Mouse (Mus musculus) frontal cortex, adult (tissue): ENCODE measurements around the gene Heca.
A peak's percentile ranks its signal among the peaks of the same experiment; 100 is the strongest.
"Not testable (repeated sequence)": the region's sequence is repeated elsewhere in the genome, so short reads cannot be mapped to it uniquely, and the experiment has no call there.

Experiments
- ATAC-seq: cut with Nextera tagmentation; 2 replicates; pipeline ENCODE4 v1.9.2; 2017; ENCODE audit warnings: mild to moderate bottlenecking, moderate library complexity, mixed read lengths; ENCODE audit not compliant: low TSS enrichment

Heca gene

GRCm38 (mm10) chr10:17947960-17948730 lies at the start of gene Heca:
Gene Heca, minus strand, starts transcription at chr10:17948067.
- ATAC-seq, result peak; percentile 78

DNA sequence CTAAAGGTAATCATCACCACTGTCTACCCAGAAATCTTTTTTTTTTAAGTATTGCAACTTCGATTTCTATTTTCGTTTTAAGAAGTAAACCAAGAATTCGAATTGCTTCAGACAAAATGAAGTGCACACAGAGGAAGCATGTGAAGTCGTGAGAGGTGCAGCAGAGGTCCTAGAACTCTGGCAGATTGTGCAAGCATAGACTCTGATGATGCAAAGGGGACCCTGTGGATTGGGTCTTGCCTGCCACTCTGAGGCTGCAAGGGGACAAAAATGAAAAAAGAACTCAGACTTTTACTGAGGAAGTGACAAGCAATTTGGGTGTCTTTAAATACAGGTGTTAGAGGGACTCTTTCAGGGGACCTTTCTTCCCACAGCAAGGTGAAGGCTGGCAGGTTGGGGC lies 42.7 kb upstream of the Heca start:
- no peak for ATAC-seq

DNA sequence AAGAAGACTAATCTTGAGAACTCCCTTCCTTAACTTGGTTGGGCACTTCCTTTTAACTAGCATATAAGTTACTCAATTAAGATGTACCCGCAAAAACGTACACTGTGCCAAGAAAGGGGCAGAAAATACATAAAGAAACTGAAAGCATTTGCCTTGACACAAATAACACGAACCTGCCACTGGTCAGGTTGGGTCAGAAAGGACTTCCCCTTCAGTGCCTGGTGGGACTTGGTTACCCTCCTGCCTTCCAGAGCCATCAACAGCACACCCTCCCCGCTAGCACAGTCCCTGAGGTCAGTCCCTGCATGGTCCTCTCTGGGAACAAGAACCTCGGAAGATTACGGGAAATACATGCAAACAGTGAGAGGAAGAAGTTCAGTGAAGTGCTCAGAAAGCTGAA lies 41.3 kb upstream of the Heca start:
- ATAC-seq, result no peak

GRCm38 (mm10) chr10:17987823-17988423 lies 40.1 kb upstream of the Heca start:
- no peak for ATAC-seq

- no peak for ATAC-seq
Observed at GRCm38 (mm10) chr10:17983313-17983712, 35.4 kb upstream of the Heca start.

- ATAC-seq, result no peak
Observed at GRCm38 (mm10) chr10:17966090-17966489, 18.2 kb upstream of the Heca start.

DNA sequence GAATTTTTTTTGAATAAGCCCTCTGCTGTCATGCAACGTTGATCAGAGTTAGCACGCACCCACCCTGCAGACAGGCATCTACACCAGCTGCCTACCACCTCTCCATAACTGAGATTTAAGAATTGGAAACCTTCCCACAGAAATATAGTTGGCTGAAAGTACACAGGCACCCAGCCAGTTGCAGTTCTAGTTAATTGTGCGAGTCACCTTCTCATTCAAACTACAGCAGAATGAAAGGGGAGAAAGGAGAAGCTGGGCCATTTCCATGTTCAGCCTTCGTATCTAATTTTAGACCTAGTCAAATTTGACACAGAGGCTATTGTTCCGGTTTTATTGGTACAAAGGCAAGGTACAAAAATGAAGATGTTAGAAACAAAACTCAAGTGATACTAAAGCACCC lies 2.9 kb upstream of the Heca start:
- peak; percentile 36 for ATAC-seq

GRCm38 (mm10) chr10:17947175-17947906 lies 526 bp downstream of the Heca start:
- peak; percentile 56 for ATAC-seq

GRCm38 (mm10) chr10:17946799-17947174 lies 1.1 kb downstream of the Heca start:
- ATAC-seq, result not testable (repeated sequence)

- ATAC-seq, result no peak
Observed at GRCm38 (mm10) chr10:17946046-17946445, 1.8 kb downstream of the Heca start.

DNA sequence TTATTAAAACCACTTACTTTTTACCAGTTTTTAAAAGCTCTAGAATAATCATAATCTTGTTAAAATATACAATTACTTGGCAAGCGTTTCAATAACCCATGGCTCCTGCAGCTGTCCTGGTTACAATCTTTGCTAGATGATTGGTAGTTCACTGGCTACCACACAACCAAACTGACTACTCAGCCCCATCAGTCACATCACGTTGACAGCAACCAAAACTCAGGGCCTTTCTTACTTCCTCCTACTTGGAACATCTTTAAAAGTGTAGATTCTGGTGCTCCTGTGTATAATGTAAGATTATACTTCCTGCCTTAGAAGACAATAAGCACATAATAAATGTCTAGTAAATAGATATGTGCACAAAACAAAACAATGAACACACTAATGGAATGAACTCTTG lies 14.2 kb downstream of the Heca start:
- ATAC-seq, result no peak

DNA sequence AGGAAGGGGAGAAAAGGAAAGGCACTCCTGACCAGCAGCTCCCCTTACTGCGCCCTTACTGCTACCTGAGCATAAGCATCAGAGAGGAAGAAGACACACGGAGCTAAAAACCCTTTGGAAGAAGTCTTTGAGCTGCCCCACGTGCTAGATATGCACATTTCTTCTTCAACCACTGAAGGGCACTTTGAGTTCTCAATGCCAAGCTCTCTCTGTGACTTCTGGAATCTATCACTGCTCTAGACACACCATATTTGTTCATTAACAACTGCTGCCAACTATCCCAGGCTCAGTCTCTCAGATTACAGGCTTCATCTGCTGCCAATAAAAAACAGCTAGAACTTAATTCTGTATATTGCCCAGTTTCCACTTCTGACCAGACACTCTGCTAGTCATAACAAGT lies 15.7 kb downstream of the Heca start:
- ATAC-seq, result no peak

DNA sequence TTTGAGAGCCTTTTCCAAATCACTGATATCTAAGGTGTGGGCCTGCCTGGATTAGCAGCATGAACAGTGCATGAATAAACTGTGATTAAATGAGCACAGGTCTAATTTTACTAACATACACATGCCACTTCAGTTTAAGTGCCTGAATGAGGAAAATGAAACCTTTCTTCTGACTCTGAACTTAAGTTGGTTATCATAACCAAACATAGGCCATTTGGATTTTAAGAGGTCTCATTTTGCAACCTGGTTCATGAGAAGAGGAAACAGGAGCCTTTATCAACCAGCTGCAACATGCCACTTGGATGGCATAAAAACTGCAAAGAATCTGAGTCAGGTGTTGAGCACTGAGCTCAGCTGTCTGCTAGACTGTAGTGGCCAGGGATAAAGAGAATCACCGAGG lies 16.7 kb downstream of the Heca start:
- ATAC-seq, result no peak

GRCm38 (mm10) chr10:17930445-17931083 lies 17.3 kb downstream of the Heca start:
- ATAC-seq, result peak; percentile 48

DNA sequence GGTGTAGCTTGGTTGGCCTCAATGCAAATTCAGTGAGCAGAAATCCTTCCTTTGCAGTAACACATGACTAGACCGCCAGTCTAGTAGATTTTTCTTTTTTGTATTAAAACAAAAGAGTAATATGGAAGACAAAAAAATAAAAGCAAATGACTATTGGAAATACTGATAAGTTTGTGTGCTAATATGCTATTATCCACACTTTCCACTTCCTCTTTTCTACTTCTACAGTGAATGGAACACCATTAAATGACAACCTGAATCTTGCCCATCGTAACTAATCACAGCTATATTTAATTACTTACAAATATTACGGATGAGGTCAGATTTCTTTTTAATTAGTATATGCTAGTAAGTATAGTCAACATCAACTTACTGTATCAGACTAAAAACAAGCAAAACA lies 22.7 kb downstream of the Heca start:
- no peak for ATAC-seq

DNA sequence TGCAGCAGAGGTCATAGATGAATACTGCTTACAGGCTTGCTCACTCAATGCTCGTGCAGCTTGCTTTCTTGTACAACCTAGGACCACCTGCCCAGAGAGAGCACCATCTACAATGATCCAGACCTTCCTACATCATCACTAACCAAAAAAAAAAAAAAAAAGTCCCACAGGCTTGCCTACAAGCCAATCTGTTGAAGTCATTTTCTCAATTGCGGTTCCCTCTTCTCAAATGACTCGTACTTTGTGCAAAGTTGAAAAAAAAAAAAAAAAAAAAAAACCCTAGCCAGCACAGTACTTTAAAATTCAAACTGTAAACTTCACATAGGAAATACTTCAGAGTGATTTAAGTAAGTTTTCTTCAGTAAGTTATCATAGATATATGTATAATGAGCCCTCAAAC lies 23.7 kb downstream of the Heca start:
- no peak for ATAC-seq

DNA sequence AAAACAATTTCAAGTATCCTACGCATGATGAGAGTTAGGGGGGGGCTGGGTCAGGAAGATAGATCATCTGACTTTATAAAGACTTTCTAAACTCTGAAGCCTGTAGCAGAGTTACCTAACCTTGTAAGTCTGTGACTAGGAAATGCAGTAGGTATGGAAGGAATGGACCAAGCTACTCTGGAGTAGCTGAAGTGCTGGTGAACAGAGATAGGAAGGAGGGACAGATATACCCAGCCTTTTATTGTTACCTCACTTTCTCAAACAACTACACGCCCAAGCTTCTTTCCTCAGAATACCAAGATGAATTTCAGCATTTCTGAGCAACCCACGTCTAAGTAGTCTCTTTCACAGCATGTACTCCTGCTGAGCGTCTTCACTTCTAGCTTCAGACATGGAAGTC lies 26.5 kb downstream of the Heca start:
- ATAC-seq, result no peak

- ATAC-seq, result no peak
Observed at GRCm38 (mm10) chr10:17919971-17920370, 27.9 kb downstream of the Heca start.

DNA sequence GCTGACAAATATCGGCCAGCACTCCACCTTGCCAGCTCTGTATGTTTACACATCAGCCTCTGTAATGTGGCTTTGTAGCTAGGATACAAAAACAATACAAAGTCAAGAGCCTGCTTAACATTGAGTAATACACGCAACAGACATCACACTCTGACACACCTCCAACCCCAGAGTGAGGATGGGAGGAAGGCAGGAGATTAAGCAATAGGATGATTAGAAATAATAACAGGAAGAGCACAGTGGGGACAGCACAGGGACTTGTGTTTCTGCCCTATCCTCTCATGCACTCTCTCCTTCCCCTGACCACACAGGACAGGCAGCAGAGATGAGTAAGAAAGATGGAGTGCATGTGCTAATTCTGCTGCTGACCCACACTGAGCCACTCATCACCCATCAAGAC lies 28.8 kb downstream of the Heca start:
- no peak for ATAC-seq

DNA sequence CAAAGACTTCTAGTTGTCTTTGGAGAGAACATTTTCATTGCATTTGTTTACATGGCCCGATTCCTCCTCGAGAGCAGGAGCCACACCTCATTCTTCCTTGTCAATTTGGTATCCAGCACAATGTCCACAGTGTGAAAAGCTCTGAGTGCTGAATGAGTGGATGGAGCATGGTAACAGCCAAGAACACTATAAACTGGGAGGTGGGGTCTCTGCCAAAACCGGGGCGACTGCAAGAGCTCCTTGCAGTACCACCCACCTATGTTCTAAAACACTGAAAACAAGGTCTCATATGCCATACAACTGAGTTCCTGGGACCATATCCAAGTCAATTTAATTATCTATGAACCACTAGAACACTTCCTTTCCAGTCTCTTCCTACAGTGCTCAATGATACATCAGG lies 39.1 kb downstream of the Heca start:
- peak; percentile 82 for ATAC-seq

GRCm38 (mm10) chr10:17906405-17906804 lies 41.5 kb downstream of the Heca start:
- ATAC-seq, result not testable (repeated sequence)

DNA sequence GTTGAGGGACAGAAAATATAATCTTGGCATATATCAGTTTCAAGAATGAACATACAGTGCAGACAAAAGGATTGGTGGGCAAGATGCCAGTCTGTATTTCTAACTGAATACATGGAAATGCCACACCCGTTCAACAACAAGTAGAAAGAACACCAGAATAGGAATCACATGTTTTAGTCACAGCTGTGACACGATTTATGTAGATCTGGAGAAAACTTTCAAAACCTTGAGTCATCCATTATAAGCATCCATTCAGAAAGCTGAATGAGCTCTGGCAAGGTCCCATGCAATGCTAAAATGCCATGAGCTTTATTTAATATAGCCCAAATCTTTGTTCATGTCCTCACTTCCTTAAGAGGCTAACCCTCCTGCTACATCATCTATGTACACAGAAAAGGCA lies 44.4 kb downstream of the Heca start:
- ATAC-seq, result peak; percentile 81

DNA sequence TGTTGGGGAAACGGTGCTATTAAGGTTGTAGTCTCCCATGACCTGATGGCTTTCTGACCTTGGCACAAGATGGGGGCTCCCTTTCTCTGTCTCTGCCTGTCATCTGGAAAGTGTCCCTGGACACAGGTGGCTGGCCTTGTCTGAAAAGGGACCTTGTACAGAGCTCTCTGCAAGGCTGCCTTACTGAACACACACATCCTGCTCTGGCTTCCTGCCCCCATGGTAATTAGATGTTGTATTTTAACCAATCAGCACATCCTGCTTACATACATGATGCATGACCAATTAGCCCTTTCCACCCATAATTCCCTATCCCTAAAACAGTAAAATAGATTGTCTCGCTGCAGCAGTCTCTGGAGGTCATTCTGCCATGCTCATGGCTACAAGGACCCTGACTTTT lies 67.1 kb downstream of the Heca start:
- no peak for ATAC-seq
